Mouse (Mus musculus): ENCODE data around the gene C9. TPM values are rescaled to one million over a fixed set of nuclear protein-coding genes. Genes with fewer than 3 reads are reported as not detected.

Gene C9
- polyA plus RNA-seq, 1 experiment from 2014 or later = not detected

DNA sequence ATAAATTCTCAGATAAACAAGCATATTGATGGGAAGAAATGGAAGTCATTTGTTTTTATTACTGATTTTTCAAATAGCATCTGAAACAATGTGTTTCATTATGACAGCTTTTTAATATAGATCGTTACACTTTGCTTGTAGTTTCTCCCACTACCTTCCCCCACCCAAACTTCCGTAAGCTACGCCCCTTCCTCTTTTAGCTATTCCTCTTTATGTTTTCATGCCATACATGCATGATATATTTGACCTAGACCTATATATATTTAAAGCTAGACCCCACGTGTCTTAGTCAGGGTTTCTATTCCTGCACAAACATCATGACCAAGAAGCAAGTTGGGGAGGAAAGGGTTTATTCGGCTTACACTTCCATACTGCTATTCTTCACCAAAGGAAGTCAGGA is 29.8 kb upstream of the C9 start:
- Histone ChIP-seq H3K4me3 (replicated peaks; ENCODE audit: low read length) (no peak overlapping the region), H3K4me2 (replicated peaks) (no peak overlapping the region), H3K4me1 (replicated peaks; ENCODE audit: control insufficient read depth, insufficient read depth, low read length) (no peaks in the 10 kb centered on the region), H3K36me3 (replicated peaks; ENCODE audit: control insufficient read depth, insufficient read depth) (no peaks in the 10 kb centered on the region), H3K27ac (no peak overlapping the region), H3K9ac (no peak overlapping the region), H3K9me3 (ENCODE audit: control insufficient read depth, low read length) (no peaks in the 10 kb centered on the region), H3K27me3 (ENCODE audit: control insufficient read depth, insufficient read depth, low read length) (no peaks in the 10 kb centered on the region)
- no peak for DNase-seq (ENCODE audit: low spot score)
- ATAC-seq (ENCODE audit: low FRiP score) = no peak
- WGBS = 93% methylated on average over 5 of the region's 5 CpGs

DNA sequence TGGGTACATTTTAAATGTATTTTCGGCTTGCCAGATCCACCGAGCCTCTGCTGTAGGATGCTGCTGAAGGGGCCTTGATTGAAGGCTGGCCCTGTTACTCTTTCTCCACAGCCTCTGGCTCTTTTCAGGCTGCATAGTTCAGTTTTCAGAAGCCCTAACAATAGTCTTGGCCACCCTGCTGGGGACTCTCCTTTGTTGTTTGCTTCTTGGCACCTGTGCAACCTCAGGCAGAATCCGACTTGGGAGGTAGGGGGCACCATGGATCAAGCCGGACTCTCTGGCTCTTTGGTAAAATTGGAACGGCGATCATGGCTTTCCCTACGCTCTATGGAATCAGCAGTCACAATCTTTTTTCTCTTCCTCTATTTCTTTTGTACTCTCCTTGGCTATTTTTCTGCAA is 13.3 kb upstream of the C9 start:
- H3K27ac ChIP-seq = no peak overlapping the region
- ATAC-seq (ENCODE audit: low FRiP score) (0 out of 2 replicates have a peak, but pooled peaks have one; percentile 16), DNase-seq (ENCODE audit: low spot score) (no peak)
- no peaks in the 10 kb centered on the region for H3K36me3 ChIP-seq (replicated peaks; ENCODE audit: control insufficient read depth, insufficient read depth)
- H3K4me2 ChIP-seq (replicated peaks) = no peak overlapping the region
- no peaks in the 10 kb centered on the region for H3K27me3 ChIP-seq (ENCODE audit: control insufficient read depth, insufficient read depth, low read length)
- H3K4me1 ChIP-seq (replicated peaks; ENCODE audit: control insufficient read depth, insufficient read depth, low read length) = no peaks in the 10 kb centered on the region
- no peak overlapping the region for H3K4me3 ChIP-seq (replicated peaks; ENCODE audit: low read length)
- no peaks in the 10 kb centered on the region for H3K9me3 ChIP-seq (ENCODE audit: control insufficient read depth, low read length)
- 38% methylated on average over 7 of the region's 7 CpGs for WGBS
- H3K9ac ChIP-seq = no peak overlapping the region

DNA sequence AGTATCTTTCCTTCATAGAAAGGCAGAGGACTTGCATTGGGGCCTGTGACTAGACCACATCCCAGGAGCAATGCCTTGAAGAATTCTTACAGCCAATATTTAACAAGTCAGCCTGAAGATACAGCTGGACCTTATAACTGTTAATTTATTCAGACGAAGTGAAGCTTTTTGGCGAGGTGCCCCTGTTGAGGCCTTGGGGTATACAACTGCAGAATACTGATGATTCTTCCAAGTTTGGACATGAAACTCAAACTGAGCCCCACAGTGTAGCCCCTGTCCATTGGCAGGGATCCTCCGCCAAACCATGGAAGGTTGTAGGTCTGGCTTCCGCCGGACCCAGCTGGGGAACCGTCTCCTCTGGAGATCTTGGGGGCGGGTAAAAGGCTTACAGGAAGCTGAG is 12.7 kb upstream of the C9 start:
- Histone ChIP-seq H3K4me3 (replicated peaks; ENCODE audit: low read length) (no peak overlapping the region), H3K4me1 (replicated peaks; ENCODE audit: control insufficient read depth, insufficient read depth, low read length) (no peaks in the 10 kb centered on the region), H3K4me2 (replicated peaks) (no peak overlapping the region), H3K9me3 (ENCODE audit: control insufficient read depth, low read length) (no peaks in the 10 kb centered on the region), H3K36me3 (replicated peaks; ENCODE audit: control insufficient read depth, insufficient read depth) (no peaks in the 10 kb centered on the region), H3K27ac (no peak overlapping the region), H3K9ac (no peak overlapping the region), H3K27me3 (ENCODE audit: control insufficient read depth, insufficient read depth, low read length) (no peaks in the 10 kb centered on the region)
- ATAC-seq (ENCODE audit: low FRiP score) = peak; percentile 78
- DNase-seq (ENCODE audit: low spot score) = peak; percentile 46
- WGBS = 82% methylated on average over 7 of the region's 7 CpGs

DNA sequence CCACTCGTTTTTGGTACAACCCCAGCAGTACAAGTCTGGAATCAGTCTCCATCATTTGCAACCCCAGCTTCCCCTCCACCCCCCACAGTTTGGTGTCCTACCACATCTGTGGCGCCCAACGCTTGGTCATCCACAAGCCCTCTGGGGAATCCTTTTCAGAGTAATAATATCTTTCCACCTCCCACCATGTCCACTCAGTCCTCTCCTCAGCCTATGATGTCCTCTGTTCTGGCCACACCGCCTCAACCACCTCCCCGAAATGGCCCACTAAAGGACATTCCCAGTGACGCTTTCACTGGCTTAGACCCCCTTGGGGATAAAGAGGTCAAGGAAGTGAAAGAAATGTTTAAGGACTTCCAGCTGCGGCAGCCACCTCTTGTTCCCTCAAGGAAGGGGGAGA is 9.8 kb upstream of the C9 start:
- WGBS = 91% methylated on average over 7 of the region's 7 CpGs
- Histone ChIP-seq H3K4me3 (replicated peaks; ENCODE audit: low read length) (no peak overlapping the region), H3K27me3 (ENCODE audit: control insufficient read depth, insufficient read depth, low read length) (no peaks in the 10 kb centered on the region), H3K36me3 (replicated peaks; ENCODE audit: control insufficient read depth, insufficient read depth) (no peaks in the 10 kb centered on the region), H3K9ac (no peak overlapping the region), H3K9me3 (ENCODE audit: control insufficient read depth, low read length) (no peaks in the 10 kb centered on the region), H3K4me1 (replicated peaks; ENCODE audit: control insufficient read depth, insufficient read depth, low read length) (no peaks in the 10 kb centered on the region), H3K4me2 (replicated peaks) (no peak overlapping the region), H3K27ac (no peak overlapping the region)
- no peak for ATAC-seq (ENCODE audit: low FRiP score)
- no peak for DNase-seq (ENCODE audit: low spot score)

DNA sequence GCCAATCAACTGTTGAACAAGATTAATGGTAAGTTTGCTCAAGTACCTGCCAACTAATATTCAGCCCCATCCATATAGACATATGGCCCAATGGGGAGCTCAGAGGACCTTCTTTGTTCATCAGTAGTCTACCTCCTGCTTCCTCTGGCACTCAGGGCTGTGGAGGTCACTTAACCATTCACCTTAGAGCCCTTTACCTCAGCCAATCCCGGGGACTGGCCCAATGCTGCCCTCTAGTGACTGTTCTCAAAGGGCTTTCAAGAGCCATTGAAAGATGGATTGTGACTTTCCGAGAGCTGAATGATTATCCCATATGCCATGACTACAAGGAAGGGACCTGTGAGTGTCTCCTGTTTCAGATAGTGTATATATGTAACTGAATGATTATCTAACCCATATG is 9.4 kb upstream of the C9 start:
- ATAC-seq (ENCODE audit: low FRiP score) (no peak), DNase-seq (ENCODE audit: low spot score) (no peak)
- H3K27me3 ChIP-seq (ENCODE audit: control insufficient read depth, insufficient read depth, low read length) = no peaks in the 10 kb centered on the region
- H3K9me3 ChIP-seq (ENCODE audit: control insufficient read depth, low read length) = no peaks in the 10 kb centered on the region
- no peak overlapping the region for H3K4me2 ChIP-seq (replicated peaks)
- H3K9ac ChIP-seq = no peak overlapping the region
- H3K4me1 ChIP-seq (replicated peaks; ENCODE audit: control insufficient read depth, insufficient read depth, low read length) = no peaks in the 10 kb centered on the region
- H3K36me3 ChIP-seq (replicated peaks; ENCODE audit: control insufficient read depth, insufficient read depth) = no peaks in the 10 kb centered on the region
- 68% methylated on average over 2 of the region's 2 CpGs for WGBS
- H3K27ac ChIP-seq = no peak overlapping the region
- H3K4me3 ChIP-seq (replicated peaks; ENCODE audit: low read length) = no peak overlapping the region

DNA sequence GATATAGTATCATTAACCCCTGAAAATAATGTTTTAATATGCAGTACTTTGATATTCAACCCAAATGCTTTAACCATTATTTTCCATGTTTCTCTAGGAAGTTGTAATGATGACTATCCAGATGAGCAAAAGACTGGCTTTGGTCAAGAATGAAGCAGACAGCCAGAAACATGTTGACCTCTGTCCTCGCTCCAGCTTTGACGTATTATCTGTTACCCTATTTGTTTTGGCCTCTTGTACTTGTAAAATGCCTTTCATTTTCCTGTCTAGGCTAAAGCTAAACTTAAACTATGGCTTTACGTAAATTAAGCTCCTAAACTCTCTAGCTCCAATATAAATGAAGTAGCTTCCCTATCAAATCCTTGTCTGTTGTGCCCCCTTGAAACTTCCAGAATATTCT is 6.4 kb upstream of the C9 start:
- WGBS = 97% methylated on average over 3 of the region's 3 CpGs
- H3K9me3 ChIP-seq (ENCODE audit: control insufficient read depth, low read length) = no peaks in the 10 kb centered on the region
- no peak overlapping the region for H3K9ac ChIP-seq
- H3K4me2 ChIP-seq (replicated peaks) = no peak overlapping the region
- no peak overlapping the region for H3K27ac ChIP-seq
- H3K36me3 ChIP-seq (replicated peaks; ENCODE audit: control insufficient read depth, insufficient read depth) = no peaks in the 10 kb centered on the region
- H3K27me3 ChIP-seq (ENCODE audit: control insufficient read depth, insufficient read depth, low read length) = no peaks in the 10 kb centered on the region
- H3K4me1 ChIP-seq (replicated peaks; ENCODE audit: control insufficient read depth, insufficient read depth, low read length) = no peaks in the 10 kb centered on the region
- DNase-seq (ENCODE audit: low spot score) (no peak), ATAC-seq (ENCODE audit: low FRiP score) (no peak)
- H3K4me3 ChIP-seq (replicated peaks; ENCODE audit: low read length) = no peak overlapping the region

DNA sequence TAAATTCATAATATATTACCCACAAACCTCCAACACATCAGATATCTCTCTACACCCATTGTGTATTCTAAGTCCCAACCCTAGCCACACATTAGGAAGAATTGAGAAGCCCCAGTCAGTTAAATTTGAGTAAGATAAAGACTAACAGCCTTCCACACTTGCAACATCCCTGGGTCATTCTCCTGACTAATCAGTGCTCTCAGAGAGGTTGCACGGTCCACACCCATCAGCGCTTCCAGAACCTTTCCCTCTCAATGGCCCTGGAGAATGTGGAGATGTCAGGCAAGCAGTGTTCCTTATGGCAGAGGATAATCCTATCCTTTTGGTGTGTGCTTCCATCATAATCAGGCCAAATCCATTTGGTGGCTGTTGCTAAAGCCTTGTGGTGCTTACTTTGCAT is 675 bp upstream of the C9 start:
- no peaks in the 10 kb centered on the region for H3K9me3 ChIP-seq (ENCODE audit: control insufficient read depth, low read length)
- H3K4me2 ChIP-seq (replicated peaks) = no peak overlapping the region
- WGBS = 97% methylated on average over 2 of the region's 2 CpGs
- H3K4me1 ChIP-seq (replicated peaks; ENCODE audit: control insufficient read depth, insufficient read depth, low read length) = no peaks in the 10 kb centered on the region
- DNase-seq (ENCODE audit: low spot score) (no peak), ATAC-seq (ENCODE audit: low FRiP score) (no peak)
- H3K27me3 ChIP-seq (ENCODE audit: control insufficient read depth, insufficient read depth, low read length) = no peaks in the 10 kb centered on the region
- H3K4me3 ChIP-seq (replicated peaks; ENCODE audit: low read length) = no peak overlapping the region
- no peak overlapping the region for H3K9ac ChIP-seq
- no peaks in the 10 kb centered on the region for H3K36me3 ChIP-seq (replicated peaks; ENCODE audit: control insufficient read depth, insufficient read depth)
- no peak overlapping the region for H3K27ac ChIP-seq

DNA sequence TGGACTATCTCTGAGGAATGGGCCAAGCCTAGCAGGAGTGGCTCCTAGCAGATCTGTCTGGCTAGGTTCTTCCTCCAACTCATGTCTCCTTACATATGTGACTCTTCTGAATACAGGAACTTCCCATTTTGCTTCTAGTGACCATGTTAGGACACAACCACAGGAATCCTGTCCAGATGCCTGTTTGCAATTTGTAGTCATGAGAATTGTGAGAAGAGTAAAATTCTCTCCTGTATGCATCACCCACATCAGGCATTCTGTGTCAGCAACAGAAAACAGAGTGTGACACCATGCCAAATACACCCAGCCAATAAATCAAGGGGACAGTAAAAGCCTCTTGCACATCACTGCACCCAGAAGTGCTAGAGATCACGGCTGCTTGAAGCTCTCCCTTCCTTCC is 1.1 kb downstream of the C9 start:
- Histone ChIP-seq H3K9me3 (ENCODE audit: control insufficient read depth, low read length) (no peaks in the 10 kb centered on the region), H3K4me2 (replicated peaks) (no peak overlapping the region), H3K4me3 (replicated peaks; ENCODE audit: low read length) (no peak overlapping the region), H3K27ac (no peak overlapping the region), H3K36me3 (replicated peaks; ENCODE audit: control insufficient read depth, insufficient read depth) (no peaks in the 10 kb centered on the region), H3K9ac (no peak overlapping the region), H3K27me3 (ENCODE audit: control insufficient read depth, insufficient read depth, low read length) (no peaks in the 10 kb centered on the region), H3K4me1 (replicated peaks; ENCODE audit: control insufficient read depth, insufficient read depth, low read length) (no peaks in the 10 kb centered on the region)
- WGBS = 92% methylated on average over 1 of the region's 1 CpGs
- DNase-seq (ENCODE audit: low spot score) (no peak), ATAC-seq (ENCODE audit: low FRiP score) (no peak)

DNA sequence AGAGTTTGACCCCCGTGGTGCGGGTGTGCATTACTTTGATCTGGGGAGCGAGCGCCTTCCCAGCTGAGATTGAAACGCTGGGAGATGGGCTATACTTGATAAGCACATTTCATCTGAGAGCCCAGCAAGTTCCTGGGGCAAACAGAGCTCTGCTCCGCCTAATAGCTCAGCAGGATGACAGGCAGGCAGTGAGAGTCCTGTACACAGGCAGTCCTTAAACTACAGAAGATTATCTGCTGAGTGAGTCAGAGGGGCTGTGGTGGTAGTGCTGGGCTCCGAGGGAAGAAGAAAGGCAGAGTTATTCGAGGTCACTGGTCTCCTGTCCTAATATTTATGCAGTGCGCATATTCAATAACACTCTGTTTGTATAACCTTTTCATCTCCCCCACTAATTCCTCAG is 3.8 kb downstream of the C9 start:
- DNase-seq (ENCODE audit: low spot score) (no peak), ATAC-seq (ENCODE audit: low FRiP score) (no peak; the same call in 1 of the 2 replicates)
- H3K4me3 ChIP-seq (replicated peaks; ENCODE audit: low read length) = no peak overlapping the region
- H3K27me3 ChIP-seq (ENCODE audit: control insufficient read depth, insufficient read depth, low read length) = no peaks in the 10 kb centered on the region
- H3K4me2 ChIP-seq (replicated peaks) = no peak overlapping the region
- H3K9ac ChIP-seq = no peak overlapping the region
- H3K9me3 ChIP-seq (ENCODE audit: control insufficient read depth, low read length) = no peaks in the 10 kb centered on the region
- no peaks in the 10 kb centered on the region for H3K4me1 ChIP-seq (replicated peaks; ENCODE audit: control insufficient read depth, insufficient read depth, low read length)
- 45% methylated on average over 9 of the region's 9 CpGs for WGBS
- no peaks in the 10 kb centered on the region for H3K36me3 ChIP-seq (replicated peaks; ENCODE audit: control insufficient read depth, insufficient read depth)
- H3K27ac ChIP-seq = no peak overlapping the region

DNA sequence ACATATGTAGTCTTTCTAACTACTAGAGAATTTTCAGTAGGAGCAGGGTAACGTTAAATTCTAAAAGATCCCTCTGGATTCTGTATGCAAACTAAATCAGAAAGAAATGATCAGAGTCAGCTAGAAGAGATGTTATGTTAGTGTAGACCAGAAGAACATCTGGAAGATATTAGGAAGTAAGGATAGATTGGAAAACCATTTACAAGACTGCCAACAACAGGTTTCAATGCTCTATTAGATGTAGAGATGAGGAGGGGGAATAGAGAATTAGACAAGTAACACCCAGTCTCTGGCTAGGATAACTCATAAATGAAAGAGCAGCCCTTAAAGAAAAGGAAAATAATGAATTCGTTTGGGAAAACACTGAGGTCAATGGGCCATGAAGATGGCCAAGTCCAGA is 9.3 kb downstream of the C9 start:
- WGBS = 88% methylated on average over 2 of the region's 2 CpGs
- DNase-seq (ENCODE audit: low spot score) (no peak), ATAC-seq (ENCODE audit: low FRiP score) (no peak)
- H3K9ac ChIP-seq = no peak overlapping the region
- no peaks in the 10 kb centered on the region for H3K9me3 ChIP-seq (ENCODE audit: control insufficient read depth, low read length)
- H3K36me3 ChIP-seq (replicated peaks; ENCODE audit: control insufficient read depth, insufficient read depth) = no peaks in the 10 kb centered on the region
- H3K27me3 ChIP-seq (ENCODE audit: control insufficient read depth, insufficient read depth, low read length) = no peaks in the 10 kb centered on the region
- H3K27ac ChIP-seq = no peak overlapping the region
- H3K4me2 ChIP-seq (replicated peaks) = no peak overlapping the region
- no peak overlapping the region for H3K4me3 ChIP-seq (replicated peaks; ENCODE audit: low read length)
- H3K4me1 ChIP-seq (replicated peaks; ENCODE audit: control insufficient read depth, insufficient read depth, low read length) = no peaks in the 10 kb centered on the region
